Mouse (Mus musculus): Measurements from ENCODE around the gene Cpa4.

- TF ChIP-seq CTCF (IDR thresholded peaks at IDR 0.05; ENCODE audit: borderline replicate concordance, insufficient read depth, low read depth, low read length), result no peak
- no peak for TF ChIP-seq POLR2A (IDR thresholded peaks at IDR 0.05; ENCODE audit: borderline replicate concordance, insufficient read depth, low read length)
Observed at GRCm38 (mm10) chr6:30619606-30620005, 51.4 kb downstream of the Cpa4 start.
